Mouse (Mus musculus) embryonic facial prominence, embryonic 15.5 days (tissue): ENCODE results near the gene Lifr. TPM values are rescaled to one million over a fixed set of nuclear protein-coding genes. Genes with fewer than 3 reads are reported as not detected.

Source experiments
- ATAC-seq: fragments of 200-750 bp; cut with Nextera tagmentation; 2 replicates; pipeline ENCODE4 v1.8.0; 2017; ENCODE audit warnings: low read depth, moderate TSS enrichment; ENCODE audit not compliant: insufficient number of reproducible peaks, low FRiP score, low TSS enrichment
- H3K27ac ChIP-seq: fragments of 300-500 bp; sonication (generic); replicated peaks from 2 replicates; pipeline ENCODE4 v1.5.1; 2015; ENCODE audit warnings: mild to moderate bottlenecking, inconsistent platforms
- H3K27me3 ChIP-seq: fragments of 300-500 bp; sonication (generic); 2 replicates; pipeline ENCODE4 v1.6.1; 2015; ENCODE audit warnings: inconsistent platforms
- H3K36me3 ChIP-seq: fragments of 300-500 bp; sonication (generic); 2 replicates; pipeline ENCODE4 v1.6.1; 2015; ENCODE audit warnings: mild to moderate bottlenecking, inconsistent platforms
- H3K4me1 ChIP-seq: fragments of 300-500 bp; sonication (generic); 2 replicates; pipeline ENCODE4 v1.6.1; 2015; ENCODE audit warnings: inconsistent platforms
- H3K4me2 ChIP-seq: fragments of 300-500 bp; sonication (generic); replicated peaks from 2 replicates; pipeline ENCODE4 v1.6.1; 2015; ENCODE audit warnings: mild to moderate bottlenecking, inconsistent platforms
- H3K4me3 ChIP-seq: fragments of 300-500 bp; sonication (generic); replicated peaks from 2 replicates; pipeline ENCODE4 v1.5.1; 2015; ENCODE audit warnings: mild to moderate bottlenecking, inconsistent platforms
- H3K9ac ChIP-seq: fragments of 300-500 bp; sonication (generic); 2 replicates; pipeline ENCODE4 v1.6.1; 2015; ENCODE audit warnings: inconsistent platforms
- H3K9me3 ChIP-seq: fragments of 300-500 bp; sonication (generic); replicated peaks from 2 replicates; pipeline ENCODE4 v1.6.1; 2016; ENCODE audit warnings: inconsistent platforms
- WGBS: fragments of 180-500 bp; shearing (Covaris S2); methylation state at CpG from one replicate; pipeline ENCODE4 v1.1.7; 2015; 5-methylcytosine and 5-hydroxymethylcytosine counted together
- polyA plus RNA-seq: library from polyadenylated mRNA; unstranded; fragments of >200 nt; fragmentation: Nextera tagmentation; extraction: Ambion mirVana; gene quantifications from 2 replicates; pipeline ENCODE4 v1.2.1, GENCODE M21; 2015

The Lifr gene
- polyA plus RNA-seq, 1 experiment from 2014 or later: 27.7 TPM

GRCm38 (mm10) chr15:7240950-7241349 lies 150.5 kb downstream of the Lifr start:
- WGBS: 60% methylated on average over 3 of the region's 3 CpGs
- Histone ChIP-seq H3K9me3 (no peaks in the 10 kb centered on the region), H3K4me3 (no peak overlapping the region), H3K27me3 (no peaks in the 10 kb centered on the region), H3K27ac (no peak overlapping the region), H3K4me2 (no peak overlapping the region), H3K4me1 (no peaks in the 10 kb centered on the region), H3K36me3 (peaks cover 2% of the 10 kb centered on the region; the same call in 1 of the 2 replicates), H3K9ac (no peak overlapping the region)
- ATAC-seq: no peak

DNA sequence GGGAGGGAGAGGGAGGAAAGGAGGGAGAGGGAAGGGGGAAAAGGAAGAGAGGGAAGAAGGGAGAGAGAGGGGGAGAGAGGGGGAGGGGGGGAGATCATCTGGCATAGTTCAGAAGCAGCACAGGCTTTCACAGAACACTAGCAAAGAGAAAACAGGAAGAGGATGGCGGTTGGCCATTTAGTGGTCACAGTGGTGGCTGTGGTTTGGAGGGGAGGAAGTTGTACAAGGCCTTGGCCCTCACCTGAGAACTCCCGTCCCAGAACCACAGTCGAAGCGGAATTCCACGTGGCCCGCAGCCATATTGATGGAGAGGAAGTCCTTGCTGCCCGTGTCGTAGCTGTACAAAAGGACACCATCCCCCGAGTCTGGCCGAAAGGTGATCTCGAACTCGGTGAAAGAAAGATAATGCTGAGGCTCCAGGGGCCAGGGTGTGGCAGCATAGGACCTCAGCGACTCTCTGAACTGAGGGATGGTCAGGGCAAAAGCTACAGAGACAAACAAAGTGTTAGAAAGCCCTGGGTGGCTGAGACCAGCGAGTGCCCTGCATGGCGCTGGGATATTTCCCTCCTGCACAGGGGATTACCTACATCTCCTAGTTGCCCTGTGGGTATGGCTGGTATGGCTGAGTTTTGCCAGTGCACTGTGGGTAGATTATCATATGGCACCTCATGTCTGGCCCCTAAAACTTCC lies 151.9 kb downstream of the Lifr start:
- Histone ChIP-seq H3K9ac (no peak overlapping the region), H3K9me3 (no peaks in the 10 kb centered on the region), H3K4me2 (no peak overlapping the region), H3K27me3 (no peaks in the 10 kb centered on the region), H3K4me3 (no peak overlapping the region), H3K27ac (no peak overlapping the region), H3K4me1 (no peaks in the 10 kb centered on the region), H3K36me3 (no peaks in the 10 kb centered on the region)
- 76% methylated on average over 15 of the region's 15 CpGs for WGBS
- ATAC-seq: no peak

Other genes with a start within 250 kb of the Lifr start
- 1.8 TPM in 2 replicates for gene Osmr, start 215.6 kb upstream of the Lifr start, polyA plus RNA-seq